Mouse (Mus musculus) heart, postnatal 0 days (tissue): Measurements from ENCODE around the gene Samd11. TPM values are rescaled to one million over a fixed set of nuclear protein-coding genes. Genes with fewer than 3 reads are reported as not detected.
A peak's percentile ranks its signal among the peaks of the same experiment; 100 is the strongest.

Experiments
- ATAC-seq: fragments of 200-750 bp; cut with Nextera tagmentation; 2 replicates; pipeline ENCODE4 v1.8.0; 2017; ENCODE audit warnings: low read depth, moderate number of reproducible peaks, moderate library complexity; ENCODE audit not compliant: insufficient read depth
- DNase-seq: peaks from one replicate; pipeline ENCODE4 v3.0.0-alpha.2; 2016; ENCODE audit warnings: low spot score
- H3K27ac ChIP-seq: fragments of 300-500 bp; sonication (generic); 2 replicates; pipeline ENCODE4 v1.5.1; 2014; ENCODE audit warnings: low read depth, mild to moderate bottlenecking
- H3K27me3 ChIP-seq: fragments of 300-500 bp; sonication (generic); 2 replicates; pipeline ENCODE4 v1.6.1; 2014; ENCODE audit warnings: low read length, mixed read lengths; ENCODE audit not compliant: control insufficient read depth, insufficient read depth
- H3K36me3 ChIP-seq: fragments of 300-500 bp; sonication (generic); replicated peaks from 2 replicates; pipeline ENCODE4 v1.6.1; 2014; ENCODE audit warnings: low read length, mixed read lengths; ENCODE audit not compliant: control insufficient read depth, insufficient read depth
- H3K4me1 ChIP-seq: fragments of 300-500 bp; sonication (generic); 2 replicates; pipeline ENCODE4 v1.6.1; 2014; ENCODE audit warnings: antibody characterized with exemption; ENCODE audit not compliant: control insufficient read depth, insufficient read depth
- H3K4me2 ChIP-seq: fragments of 300-500 bp; sonication (generic); 2 replicates; pipeline ENCODE4 v1.6.1; 2014; ENCODE audit warnings: low read depth, mild to moderate bottlenecking, low read length, moderate library complexity
- H3K4me3 ChIP-seq: fragments of 300-500 bp; sonication (generic); 2 replicates; pipeline ENCODE4 v1.5.1; 2014; ENCODE audit warnings: low read depth, low read length
- H3K9ac ChIP-seq: fragments of 300-500 bp; sonication (generic); replicated peaks from 2 replicates; pipeline ENCODE4 v1.6.1; 2014; ENCODE audit warnings: low read depth, low read length, mixed read lengths
- H3K9me3 ChIP-seq: fragments of 300-500 bp; sonication (generic); replicated peaks from 2 replicates; pipeline ENCODE4 v1.6.1; 2016; ENCODE audit warnings: low read length; ENCODE audit not compliant: control insufficient read depth
- CTCF ChIP-seq: IDR thresholded peaks from 2 replicates; pipeline ENCODE4 v1.5.1; 2016; ENCODE audit warnings: antibody characterized with exemption, control low read depth, low read depth
- EP300 ChIP-seq: IDR thresholded peaks from 2 replicates; pipeline ENCODE4 v1.6.1; 2016; ENCODE audit warnings: antibody characterized with exemption, low read depth
- WGBS: fragments of 180-500 bp; shearing (Covaris S2); extraction: QIAGEN DNeasy Blood & Tissue Kit; methylation state at CpG from one replicate; pipeline ENCODE4 v1.1.7; 2014; 5-methylcytosine and 5-hydroxymethylcytosine counted together
- polyA plus RNA-seq: library from polyadenylated mRNA; unstranded; fragments of >200 nt; fragmentation: Nextera tagmentation; extraction: Ambion mirVana; gene quantifications from 2 replicates; pipeline ENCODE4 v1.2.1, GENCODE M21; 2015
- total RNA-seq: library from RNA; depleted of rRNA; stranded (reverse); fragments of >200 nt; gene quantifications from 2 replicates; pipeline ENCODE4 v1.2.3, GENCODE M21; 2014; ENCODE audit warnings: low replicate concordance; rRNA removed

Samd11 gene
- total RNA-seq (0.95 TPM in 1 of 2 replicates, not detected in the other), polyA plus RNA-seq (0.16 and 0.19 TPM in 2 replicates)

- Histone ChIP-seq H3K4me2 (peak within 1 kb of the TSS; percentile 21), H3K27me3 (peaks cover 17% of the 10 kb centered on the region), H3K4me1 (no peaks in the 10 kb centered on the region), H3K4me3 (peak within 1 kb of the TSS; percentile 17), H3K36me3 (no peaks in the 10 kb centered on the region), H3K9ac (no peak within 1 kb of the TSS), H3K27ac (no peak within 1 kb of the TSS), H3K9me3 (no peaks in the 10 kb centered on the region)
- WGBS, result 11% methylated on average over 26 of the region's 26 CpGs
- no peak for TF ChIP-seq CTCF
- TF ChIP-seq EP300, result no peak
- ATAC-seq, result no peak
- no peak for DNase-seq
Observed at GRCm38 (mm10) chr4:156255078-156255839, at the start of gene Samd11. TSS of gene Samd11 (minus strand) at chr4:156255657.

- no peak overlapping the region for H3K9ac ChIP-seq
Observed at GRCm38 (mm10) chr4:156254361-156255077, 938 bp downstream of the Samd11 start.

GRCm38 (mm10) chr4:156253043-156253442 lies 2.4 kb downstream of the Samd11 start:
- 45% methylated on average over 7 of the region's 7 CpGs for WGBS
- Histone ChIP-seq H3K36me3 (peaks cover 6% of the 10 kb centered on the region), H3K4me1 (no peaks in the 10 kb centered on the region), H3K9ac (no peak overlapping the region), H3K27ac (no peak overlapping the region), H3K4me3 (no peak overlapping the region), H3K4me2 (no peak overlapping the region), H3K9me3 (no peaks in the 10 kb centered on the region), H3K27me3 (peaks cover 17% of the 10 kb centered on the region)
- DNase-seq (no peak), ATAC-seq (no peak)
- TF ChIP-seq EP300 (no peak), CTCF (no peak)

More at GRCm38 (mm10) chr4:156254361-156255077, 938 bp downstream of the Samd11 start:
- Histone ChIP-seq H3K4me2 (peak overlapping the region; percentile 21), H3K27ac (no peak overlapping the region), H3K27me3 (peaks cover 17% of the 10 kb centered on the region), H3K4me3 (peak overlapping the region; percentile 12), H3K4me1 (no peaks in the 10 kb centered on the region), H3K9me3 (no peaks in the 10 kb centered on the region), H3K36me3 (no peaks in the 10 kb centered on the region; the same call in 1 of the 2 replicates)
- peak; percentile 55 for ATAC-seq
- 3% methylated on average over 30 of the region's 30 CpGs for WGBS
- no peak for DNase-seq
- no peak for TF ChIP-seq EP300
- TF ChIP-seq CTCF, result no peak

GRCm38 (mm10) chr4:156252619-156253018 lies 2.8 kb downstream of the Samd11 start:
- 45% methylated on average over 3 of the region's 3 CpGs for WGBS
- H3K9me3 ChIP-seq, result no peaks in the 10 kb centered on the region
- no peak overlapping the region for H3K4me2 ChIP-seq
- no peak for TF ChIP-seq EP300
- no peak for TF ChIP-seq CTCF
- H3K4me1 ChIP-seq, result no peaks in the 10 kb centered on the region
- H3K27me3 ChIP-seq, result peaks cover 17% of the 10 kb centered on the region
- no peak overlapping the region for H3K27ac ChIP-seq
- no peak overlapping the region for H3K9ac ChIP-seq
- peaks cover 10% of the 10 kb centered on the region for H3K36me3 ChIP-seq
- ATAC-seq (no peak), DNase-seq (no peak)
- no peak overlapping the region for H3K4me3 ChIP-seq

- Histone ChIP-seq H3K4me1 (no peaks in the 10 kb centered on the region), H3K9ac (no peak overlapping the region), H3K4me3 (no peak overlapping the region), H3K27me3 (peaks cover 17% of the 10 kb centered on the region), H3K27ac (no peak overlapping the region), H3K9me3 (no peaks in the 10 kb centered on the region), H3K36me3 (peaks cover 15% of the 10 kb centered on the region), H3K4me2 (no peak overlapping the region)
- DNase-seq, result no peak
- no peak for TF ChIP-seq CTCF
- no peak for TF ChIP-seq EP300
- ATAC-seq, result no peak
- WGBS, result 35% methylated on average over 7 of the region's 7 CpGs
Observed at GRCm38 (mm10) chr4:156252140-156252539, 3.3 kb downstream of the Samd11 start.
